Mouse (Mus musculus) common myeloid progenitor, adult 5-6 weeks (primary cell): ENCODE data around the gene Zfp324. TPM values are rescaled to one million over a fixed set of nuclear protein-coding genes. Genes with fewer than 3 reads are reported as not detected.
A peak's percentile ranks its signal among the peaks of the same experiment; 100 is the strongest.
"Not testable (repeated sequence)": the region's sequence is repeated elsewhere in the genome, so short reads cannot be mapped to it uniquely, and the experiment has no call there.

Experiments
- ATAC-seq: replicated peaks from 2 replicates; pipeline ENCODE4 v1.8.0; 2016; ENCODE audit warnings: low read depth, mild to moderate bottlenecking, moderate TSS enrichment, inconsistent platforms; ENCODE audit not compliant: poor library complexity, severe bottlenecking
- total RNA-seq: library from RNA; stranded (forward); fragments of 200-1000, 187-1606 nt; gene quantifications from 2 replicates; pipeline ENCODE4 v1.2.3, GENCODE M21; 2017

The Zfp324 gene
- 6.7 and 8.0 TPM in 2 replicates for total RNA-seq

GRCm38 (mm10) chr7:12965678-12966091 is at the start of gene Zfp324:
TSS of gene Zfp324 (plus strand) at chr7:12965838.
- peak; percentile 85 for ATAC-seq

- ATAC-seq, result not testable (repeated sequence)
Observed at GRCm38 (mm10) chr7:12920495-12920894, 45.1 kb upstream of the Zfp324 start.

- ATAC-seq, result no peak
Observed at GRCm38 (mm10) chr7:12921318-12921704, 44.3 kb upstream of the Zfp324 start.

- peak; percentile 89 for ATAC-seq
Observed at GRCm38 (mm10) chr7:12921705-12922465, 43.8 kb upstream of the Zfp324 start, which contains the start of gene Rps5. TSS of gene Rps5 (plus strand) at chr7:12922290.

- no peak for ATAC-seq
Observed at GRCm38 (mm10) chr7:12922729-12923128, 42.9 kb upstream of the Zfp324 start.

- no peak for ATAC-seq
Observed at GRCm38 (mm10) chr7:12926316-12926715, 39.3 kb upstream of the Zfp324 start.

GRCm38 (mm10) chr7:12927191-12927680 is 38.4 kb upstream of the Zfp324 start, which contains the start of gene Rnf225:
TSS of gene Rnf225 (plus strand) at chr7:12927416.
- ATAC-seq, result no peak

- peak; percentile 50 for ATAC-seq
Observed at GRCm38 (mm10) chr7:12927693-12928589, 37.7 kb upstream of the Zfp324 start.

- no peak for ATAC-seq
Observed at GRCm38 (mm10) chr7:12933615-12934140, 32.0 kb upstream of the Zfp324 start.

- no peak for ATAC-seq
Observed at GRCm38 (mm10) chr7:12934808-12935207, 30.8 kb upstream of the Zfp324 start.

GRCm38 (mm10) chr7:12937254-12937803 is 28.3 kb upstream of the Zfp324 start:
- not testable (repeated sequence) for ATAC-seq

GRCm38 (mm10) chr7:12940599-12940998 is 25.0 kb upstream of the Zfp324 start:
- ATAC-seq, result no peak

- ATAC-seq, result peak; percentile 96
Observed at GRCm38 (mm10) chr7:12943488-12943887, 22.1 kb upstream of the Zfp324 start.

- ATAC-seq, result peak; percentile 93
Observed at GRCm38 (mm10) chr7:12949032-12949871, 16.4 kb upstream of the Zfp324 start.

GRCm38 (mm10) chr7:12949872-12950229 is 15.8 kb upstream of the Zfp324 start:
- peak; percentile 43 for ATAC-seq

- peak; percentile 92 for ATAC-seq
Observed at GRCm38 (mm10) chr7:12954896-12955295, 10.7 kb upstream of the Zfp324 start.

GRCm38 (mm10) chr7:12957511-12957910 is 8.1 kb upstream of the Zfp324 start:
- no peak for ATAC-seq

- ATAC-seq, result no peak
Observed at GRCm38 (mm10) chr7:12958948-12959347, 6.7 kb upstream of the Zfp324 start.

- no peak for ATAC-seq
Observed at GRCm38 (mm10) chr7:12959718-12960117, 5.9 kb upstream of the Zfp324 start.
